Mouse (Mus musculus) kidney, embryonic 15.5 days (tissue): ENCODE data around the gene Avil. TPM values are rescaled to one million over a fixed set of nuclear protein-coding genes. Genes with fewer than 3 reads are reported as not detected.
A peak's percentile ranks its signal among the peaks of the same experiment; 100 is the strongest.

Source experiments
- ATAC-seq: fragments of 200-750 bp; cut with Nextera tagmentation; replicated peaks from 2 replicates; pipeline ENCODE4 v1.8.0; 2017; ENCODE audit warnings: moderate TSS enrichment; ENCODE audit not compliant: low FRiP score
- H3K27ac ChIP-seq: fragments of 300-500 bp; sonication (generic); 2 replicates; pipeline ENCODE4 v1.5.1; 2015; ENCODE audit warnings: mild to moderate bottlenecking, inconsistent platforms
- H3K27me3 ChIP-seq: fragments of 300-500 bp; sonication (generic); 2 replicates; pipeline ENCODE4 v1.6.1; 2015; ENCODE audit warnings: inconsistent platforms
- H3K36me3 ChIP-seq: fragments of 300-500 bp; sonication (generic); 2 replicates; pipeline ENCODE4 v1.6.1; 2015; ENCODE audit warnings: inconsistent platforms
- H3K4me1 ChIP-seq: fragments of 300-500 bp; sonication (generic); 2 replicates; pipeline ENCODE4 v1.6.1; 2015; ENCODE audit warnings: inconsistent platforms
- H3K4me2 ChIP-seq: fragments of 300-500 bp; sonication (generic); 2 replicates; pipeline ENCODE4 v1.6.1; 2015; ENCODE audit warnings: moderate library complexity, mild to moderate bottlenecking, inconsistent platforms
- H3K4me3 ChIP-seq: fragments of 300-500 bp; sonication (generic); replicated peaks from 2 replicates; pipeline ENCODE4 v1.5.1; 2015; ENCODE audit warnings: mild to moderate bottlenecking, inconsistent platforms
- H3K9ac ChIP-seq: fragments of 300-500 bp; sonication (generic); 2 replicates; pipeline ENCODE4 v1.6.1; 2015; ENCODE audit warnings: mild to moderate bottlenecking, inconsistent platforms
- H3K9me3 ChIP-seq: fragments of 300-500 bp; sonication (generic); replicated peaks from 2 replicates; pipeline ENCODE4 v1.6.1; 2016; ENCODE audit warnings: inconsistent platforms
- WGBS: fragments of 180-500 bp; shearing (Covaris S2); methylation state at CpG from one replicate; pipeline ENCODE4 v1.1.7; 2015; ENCODE audit warnings: mixed read lengths; 5-methylcytosine and 5-hydroxymethylcytosine counted together
- polyA plus RNA-seq: library from polyadenylated mRNA; unstranded; fragments of >200 nt; fragmentation: Nextera tagmentation; extraction: Ambion mirVana; gene quantifications from 2 replicates; pipeline ENCODE4 v1.2.1, GENCODE M21; 2015

Avil gene
- polyA plus RNA-seq, 1 experiment from 2014 or later: 0.10 TPM

- Histone ChIP-seq H3K36me3 (peaks cover 7% of the 10 kb centered on the region; the same call in 1 of the 2 replicates), H3K4me1 (peaks cover 90% of the 10 kb centered on the region), H3K9ac (peak overlapping the region; percentile 11; the same call in 1 of the 2 replicates), H3K9me3 (no peaks in the 10 kb centered on the region), H3K27ac (peak overlapping the region; percentile 87), H3K27me3 (no peaks in the 10 kb centered on the region), H3K4me3 (0 out of 2 replicates have a peak overlapping the region, but pooled peaks have one; percentile 90), H3K4me2 (peak overlapping the region; percentile 90)
- no peak for ATAC-seq
- WGBS: 30% methylated on average over 5 of the region's 5 CpGs
These were observed 16.1 kb upstream of the Avil start for GRCm38 (mm10) chr10:126984189-126985004.

DNA sequence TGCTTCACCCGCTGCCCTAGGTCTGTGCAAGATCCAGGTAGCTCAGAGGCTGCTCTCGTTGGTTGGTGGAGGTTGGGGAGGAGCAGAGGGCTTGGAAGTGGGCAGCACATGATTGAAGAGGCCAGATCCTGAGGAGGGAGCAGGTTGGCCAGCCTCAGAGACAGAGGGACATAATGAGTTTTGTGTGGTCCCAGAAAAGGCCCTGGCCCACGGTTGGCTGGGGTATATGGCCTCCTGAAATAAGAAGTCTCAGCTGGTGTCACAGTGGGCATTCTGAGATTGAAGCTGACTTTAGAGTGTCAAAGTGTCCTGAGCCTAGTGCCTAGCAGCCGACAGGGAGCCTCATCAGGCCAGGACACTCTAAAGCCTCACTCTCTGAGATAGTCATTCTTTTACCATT lies 15.4 kb upstream of the Avil start:
- peak overlapping the region; percentile 87 for H3K27ac ChIP-seq
- WGBS: 72% methylated on average over 4 of the region's 4 CpGs
- no peak overlapping the region for H3K9ac ChIP-seq
- no peak overlapping the region for H3K4me3 ChIP-seq
- no peaks in the 10 kb centered on the region for H3K27me3 ChIP-seq
- H3K36me3 ChIP-seq: peaks cover 7% of the 10 kb centered on the region; the same call in 1 of the 2 replicates
- no peaks in the 10 kb centered on the region for H3K9me3 ChIP-seq
- peaks cover 97% of the 10 kb centered on the region for H3K4me1 ChIP-seq
- H3K4me2 ChIP-seq: peak overlapping the region; percentile 90; the same call in 1 of the 2 replicates
- ATAC-seq: no peak

- peak overlapping the region; percentile 87 for H3K27ac ChIP-seq
- no peak overlapping the region for H3K9ac ChIP-seq
- peaks cover 7% of the 10 kb centered on the region; the same call in 1 of the 2 replicates for H3K36me3 ChIP-seq
- peak overlapping the region; percentile 7; the same call in 1 of the 2 replicates for H3K4me2 ChIP-seq
- no peaks in the 10 kb centered on the region for H3K9me3 ChIP-seq
- 86% methylated on average over 9 of the region's 9 CpGs for WGBS
- H3K27me3 ChIP-seq: no peaks in the 10 kb centered on the region
- H3K4me3 ChIP-seq: no peak overlapping the region
- ATAC-seq: no peak
- H3K4me1 ChIP-seq: peaks cover 99% of the 10 kb centered on the region
These were observed 14.9 kb upstream of the Avil start for GRCm38 (mm10) chr10:126985579-126985978.

GRCm38 (mm10) chr10:126986541-126986961 lies 14.0 kb upstream of the Avil start:
- H3K27ac ChIP-seq: peak overlapping the region; percentile 87
- H3K27me3 ChIP-seq: no peaks in the 10 kb centered on the region
- H3K9ac ChIP-seq: no peak overlapping the region
- H3K9me3 ChIP-seq: no peaks in the 10 kb centered on the region
- peak overlapping the region; percentile 8; the same call in 1 of the 2 replicates for H3K4me3 ChIP-seq
- peaks cover 98% of the 10 kb centered on the region for H3K4me1 ChIP-seq
- peaks cover 16% of the 10 kb centered on the region for H3K36me3 ChIP-seq
- 46% methylated on average over 4 of the region's 4 CpGs for WGBS
- ATAC-seq: peak; percentile 73
- H3K4me2 ChIP-seq: peak overlapping the region; percentile 44

GRCm38 (mm10) chr10:126987183-126988118 lies 13.1 kb upstream of the Avil start:
- Histone ChIP-seq H3K27me3 (no peaks in the 10 kb centered on the region), H3K9ac (0 out of 2 replicates have a peak overlapping the region, but pooled peaks have one; percentile 14), H3K27ac (peak overlapping the region; percentile 87), H3K4me2 (peak overlapping the region; percentile 44), H3K4me1 (peaks cover 89% of the 10 kb centered on the region), H3K9me3 (no peaks in the 10 kb centered on the region), H3K4me3 (peak overlapping the region; percentile 8; the same call in 1 of the 2 replicates), H3K36me3 (peaks cover 25% of the 10 kb centered on the region)
- ATAC-seq: no peak
- 55% methylated on average over 8 of the region's 8 CpGs for WGBS

DNA sequence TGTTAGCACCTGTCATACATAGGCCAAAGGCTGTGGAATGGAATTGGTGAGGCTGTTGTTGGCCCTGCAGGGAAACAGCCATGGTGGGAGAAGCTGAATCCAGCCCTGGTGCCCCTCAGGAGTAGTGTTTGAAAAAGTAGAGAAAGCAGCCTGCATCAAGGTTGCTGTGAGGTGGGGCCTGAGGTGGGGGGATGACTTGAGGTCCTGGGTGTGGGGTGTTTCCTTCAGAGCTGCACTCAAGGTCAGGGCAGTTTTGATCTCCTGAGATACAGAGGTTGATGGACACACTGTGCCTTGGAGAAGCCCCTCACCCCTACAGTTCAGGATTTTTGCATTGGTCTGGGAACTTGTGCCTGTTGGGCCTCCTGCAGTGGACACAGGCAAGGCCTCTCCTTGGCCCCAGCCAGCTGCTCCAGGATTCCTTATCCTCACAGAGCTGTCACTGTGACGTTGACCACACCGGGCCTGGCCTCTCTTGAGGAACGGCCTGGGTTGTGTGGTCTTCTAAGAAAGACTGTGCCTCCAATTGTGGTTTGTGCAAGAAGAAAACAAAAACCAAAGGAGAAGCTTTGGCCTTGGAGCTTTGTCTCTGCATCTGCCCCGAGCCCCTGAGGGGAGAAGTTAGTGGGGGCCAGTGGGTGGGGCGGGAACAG lies 11.9 kb upstream of the Avil start:
- 0 out of 2 replicates have a peak overlapping the region, but pooled peaks have one; percentile 21 for H3K9ac ChIP-seq
- no peak overlapping the region for H3K4me3 ChIP-seq
- WGBS: 62% methylated on average over 5 of the region's 5 CpGs
- peaks cover 77% of the 10 kb centered on the region for H3K4me1 ChIP-seq
- H3K27me3 ChIP-seq: no peaks in the 10 kb centered on the region
- no peaks in the 10 kb centered on the region for H3K9me3 ChIP-seq
- peak overlapping the region; percentile 87 for H3K27ac ChIP-seq
- H3K36me3 ChIP-seq: peaks cover 37% of the 10 kb centered on the region
- 0 out of 2 replicates have a peak overlapping the region, but pooled peaks have one; percentile 1 for H3K4me2 ChIP-seq
- ATAC-seq: no peak

- ATAC-seq: peak; percentile 37
- Histone ChIP-seq H3K9ac (no peak overlapping the region), H3K36me3 (peaks cover 55% of the 10 kb centered on the region), H3K4me1 (peaks cover 59% of the 10 kb centered on the region), H3K4me2 (no peak overlapping the region), H3K4me3 (no peak overlapping the region), H3K27ac (0 out of 2 replicates have a peak overlapping the region, but pooled peaks have one; percentile 45), H3K9me3 (no peaks in the 10 kb centered on the region), H3K27me3 (no peaks in the 10 kb centered on the region)
- WGBS: 52% methylated on average over 7 of the region's 7 CpGs
These were observed 10.0 kb upstream of the Avil start for GRCm38 (mm10) chr10:126990313-126991056.

- H3K27me3 ChIP-seq: no peaks in the 10 kb centered on the region
- peaks cover 64% of the 10 kb centered on the region for H3K36me3 ChIP-seq
- H3K9me3 ChIP-seq: no peaks in the 10 kb centered on the region
- peaks cover 47% of the 10 kb centered on the region for H3K4me1 ChIP-seq
- H3K9ac ChIP-seq: no peak overlapping the region
- 49% methylated on average over 3 of the region's 3 CpGs for WGBS
- H3K4me3 ChIP-seq: no peak overlapping the region
- H3K4me2 ChIP-seq: no peak overlapping the region
- no peak for ATAC-seq
- H3K27ac ChIP-seq: no peak overlapping the region
These were observed 8.8 kb upstream of the Avil start for GRCm38 (mm10) chr10:126991676-126992075.

DNA sequence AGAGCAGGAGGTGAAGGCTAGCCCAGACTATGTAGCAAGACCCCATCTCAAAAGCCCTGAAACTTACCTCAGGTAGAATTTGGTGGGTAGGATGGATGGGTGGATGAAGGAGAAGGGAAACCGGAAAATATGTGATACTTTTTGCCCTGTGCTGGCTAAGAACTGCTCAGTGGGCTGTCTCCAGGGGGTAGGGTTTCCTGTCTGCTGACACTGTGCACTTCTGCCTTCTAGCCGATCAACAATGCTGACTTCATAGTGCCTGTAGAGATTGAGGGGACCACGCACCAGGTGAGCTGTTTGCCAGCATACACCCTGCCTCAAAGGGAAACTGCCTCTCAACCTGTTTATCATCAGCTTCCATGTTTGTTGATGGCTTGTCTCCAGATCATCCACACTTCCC lies 6.9 kb upstream of the Avil start:
- Histone ChIP-seq H3K4me1 (peaks cover 32% of the 10 kb centered on the region), H3K9me3 (no peaks in the 10 kb centered on the region), H3K4me3 (no peak overlapping the region), H3K9ac (no peak overlapping the region), H3K4me2 (no peak overlapping the region), H3K36me3 (peaks cover 75% of the 10 kb centered on the region), H3K27me3 (no peaks in the 10 kb centered on the region), H3K27ac (no peak overlapping the region)
- no peak for ATAC-seq
- 80% methylated on average over 3 of the region's 3 CpGs for WGBS

DNA sequence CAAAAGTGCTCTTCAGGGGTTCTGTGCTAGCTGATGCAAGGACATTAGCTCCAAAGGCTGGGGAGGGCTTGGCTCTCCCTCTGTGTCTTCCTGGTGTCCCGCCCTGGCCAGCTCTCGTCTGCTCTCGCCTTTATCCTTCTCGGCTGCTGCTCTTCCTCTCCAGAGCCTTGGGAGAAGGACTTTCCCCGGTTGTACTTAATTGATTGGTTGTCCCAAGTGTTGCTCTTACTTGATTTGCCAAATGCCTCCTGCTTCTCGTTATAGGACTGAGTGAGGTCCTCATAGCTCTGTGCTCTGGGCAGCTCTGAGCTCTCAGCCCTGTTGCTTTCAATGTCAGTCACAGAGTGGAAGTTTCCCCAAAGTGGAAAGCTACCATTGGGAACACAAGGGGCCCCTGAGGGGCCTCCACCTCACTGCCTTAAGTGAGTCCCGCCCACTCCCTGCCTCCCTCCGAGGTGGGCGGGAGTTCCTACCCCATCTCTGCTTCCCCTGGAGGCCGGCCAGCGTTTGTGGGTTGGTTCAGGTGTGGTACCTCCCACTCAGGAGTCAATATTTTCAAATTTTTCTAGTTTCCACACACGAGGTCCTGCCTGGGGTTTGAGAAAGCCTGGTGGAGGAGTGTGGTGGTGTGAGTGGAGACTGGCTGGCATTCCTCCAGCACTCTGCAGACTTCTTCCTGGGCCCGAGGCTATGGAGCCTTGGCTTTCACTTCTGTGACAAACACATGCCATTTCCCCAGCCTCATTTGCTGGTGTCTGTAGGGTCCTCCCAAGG lies 3.0 kb upstream of the Avil start:
- H3K27ac ChIP-seq: no peak overlapping the region
- H3K4me3 ChIP-seq: no peak overlapping the region
- H3K4me1 ChIP-seq: peaks cover 4% of the 10 kb centered on the region; the same call in 1 of the 2 replicates
- H3K9me3 ChIP-seq: no peaks in the 10 kb centered on the region
- no peaks in the 10 kb centered on the region for H3K27me3 ChIP-seq
- 64% methylated on average over 13 of the region's 13 CpGs for WGBS
- no peak overlapping the region for H3K9ac ChIP-seq
- no peak overlapping the region for H3K4me2 ChIP-seq
- no peak for ATAC-seq
- peaks cover 75% of the 10 kb centered on the region for H3K36me3 ChIP-seq
